Mouse (Mus musculus) liver, embryonic 14.5 days (tissue): ENCODE results near the gene Dap.

Source experiments
- CTCF ChIP-seq: IDR thresholded peaks from 2 replicates; pipeline ENCODE4 v1.5.1; 2016; ENCODE audit warnings: antibody characterized with exemption, low read depth, control low read depth
- EP300 ChIP-seq: IDR thresholded peaks from 2 replicates; pipeline ENCODE4 v1.6.1; 2016; ENCODE audit warnings: antibody characterized with exemption, low read depth

- no peak for TF ChIP-seq CTCF
- no peak for TF ChIP-seq EP300
Observed at GRCm38 (mm10) chr15:31192563-31192962, 31.6 kb upstream of the Dap start.
